Mouse (Mus musculus) adrenal gland, adult 18-20 months (tissue): Measurements from ENCODE around the gene Mrps35. TPM values are rescaled to one million over a fixed set of nuclear protein-coding genes. Genes with fewer than 3 reads are reported as not detected.

Source experiments
- DNase-seq, 2 experiments: peaks; one replicate each; pipeline ENCODE4 v3.0.0; 2021 to 2022; ENCODE audit warnings: low spot score in 2 of 2
- total RNA-seq, 2 experiments: library from RNA; stranded (reverse); gene quantifications; 1 replicate in 1 of 2; 2 replicates in 1 of 2; pipeline ENCODE4 v1.2.3; 2021

Gene Mrps35
- total RNA-seq, 2 experiments from 2014 or later, result 80.3 to 102 TPM

GRCm38 (mm10) chr6:147028396-147028795 lies 14.2 kb upstream of the Mrps35 start:
- no peak for DNase-seq

- DNase-seq, result no peak
These were observed 13.0 kb upstream of the Mrps35 start for GRCm38 (mm10) chr6:147029591-147029990.

GRCm38 (mm10) chr6:147030096-147030885 lies 12.3 kb upstream of the Mrps35 start:
- DNase-seq, result no peak

GRCm38 (mm10) chr6:147032303-147032925 lies 10.2 kb upstream of the Mrps35 start, which contains the start of gene Rep15:
TSS of gene Rep15 (plus strand) at chr6:147032584.
- no peak for DNase-seq

- DNase-seq, result no peak
These were observed 1.1 kb downstream of the Mrps35 start for GRCm38 (mm10) chr6:147043633-147044032.

- DNase-seq, result no peak
These were observed 6.8 kb downstream of the Mrps35 start for GRCm38 (mm10) chr6:147049239-147049805.

- DNase-seq, result no peak
These were observed 9.1 kb downstream of the Mrps35 start for GRCm38 (mm10) chr6:147051666-147052065.

GRCm38 (mm10) chr6:147052440-147052839 lies 9.9 kb downstream of the Mrps35 start:
- no peak for DNase-seq

GRCm38 (mm10) chr6:147053785-147054646 lies 11.5 kb downstream of the Mrps35 start:
- DNase-seq, result no peak

- no peak for DNase-seq
These were observed 12.9 kb downstream of the Mrps35 start for GRCm38 (mm10) chr6:147055374-147055977.

GRCm38 (mm10) chr6:147059326-147059725 lies 16.8 kb downstream of the Mrps35 start:
- DNase-seq, result no peak

GRCm38 (mm10) chr6:147061630-147062029 lies 19.1 kb downstream of the Mrps35 start:
- no peak for DNase-seq

GRCm38 (mm10) chr6:147062034-147062433 lies 19.5 kb downstream of the Mrps35 start:
- DNase-seq, result no peak

GRCm38 (mm10) chr6:147062694-147063093 lies 20.1 kb downstream of the Mrps35 start:
- DNase-seq, result no peak

- DNase-seq, result peak in 1 of 2 experiments; percentile 4
These were observed 21.8 kb downstream of the Mrps35 start for GRCm38 (mm10) chr6:147064226-147064943.

GRCm38 (mm10) chr6:147064944-147065261 lies 22.3 kb downstream of the Mrps35 start:
- DNase-seq, result no peak

- DNase-seq, result no peak
These were observed 33.3 kb downstream of the Mrps35 start for GRCm38 (mm10) chr6:147075808-147076387.

- no peak for DNase-seq
These were observed 34.3 kb downstream of the Mrps35 start for GRCm38 (mm10) chr6:147076878-147077277.

- DNase-seq, result no peak
These were observed 37.4 kb downstream of the Mrps35 start for GRCm38 (mm10) chr6:147079919-147080318.
